Mouse (Mus musculus) bone marrow, adult 2 months (tissue): Measurements from ENCODE around the gene Gsk3b. TPM values are rescaled to one million over a fixed set of nuclear protein-coding genes. Genes with fewer than 3 reads are reported as not detected.

Experiments
- H3K27ac ChIP-seq: fragments of 200-500 bp; 2 replicates; pipeline ENCODE4 v1.5.1; 2012; ENCODE audit warnings: low read depth, mild to moderate bottlenecking, control low read depth, inconsistent platforms, low read length; ENCODE audit not compliant: control insufficient read depth, poor library complexity, insufficient read depth
- H3K4me1 ChIP-seq: fragments of 200-500 bp; 2 replicates; pipeline ENCODE4 v1.6.1; 2011; ENCODE audit warnings: low read length; ENCODE audit not compliant: control insufficient read depth, insufficient read depth
- H3K4me3 ChIP-seq: fragments of 200-500 bp; replicated peaks from 2 replicates; pipeline ENCODE3; 2011; ENCODE audit warnings: mild to moderate bottlenecking, low read depth, low read length, control low read depth; ENCODE audit not compliant: control insufficient read depth
- CTCF ChIP-seq: fragments of 200-500 bp; IDR thresholded peaks from 2 replicates; pipeline ENCODE4 v1.5.1; 2011; ENCODE audit warnings: low read length, control low read depth; ENCODE audit not compliant: control insufficient read depth, insufficient read depth
- POLR2A ChIP-seq: fragments of 200-500 bp; IDR thresholded peaks from 2 replicates; pipeline ENCODE4 v1.6.1; 2011; ENCODE audit warnings: low read depth, mild to moderate bottlenecking, control low read depth, low read length, borderline replicate concordance; ENCODE audit not compliant: control insufficient read depth
- WGBS: fragments of 180-500 bp; shearing (Covaris S2); methylation state at CpG from one replicate; pipeline ENCODE4 v1.1.7; 2018; 5-methylcytosine and 5-hydroxymethylcytosine counted together
- polyA plus RNA-seq: library from polyadenylated mRNA; stranded (reverse); fragments of >200 nt; gene quantifications from 2 replicates; pipeline ENCODE4 v1.2.4, GENCODE M21; 2011; ENCODE audit warnings: low replicate concordance; ENCODE audit not compliant: missing spikeins, insufficient read depth, insufficient read length

Gsk3b gene
- polyA plus RNA-seq, 1 experiment = 10.2 TPM

DNA sequence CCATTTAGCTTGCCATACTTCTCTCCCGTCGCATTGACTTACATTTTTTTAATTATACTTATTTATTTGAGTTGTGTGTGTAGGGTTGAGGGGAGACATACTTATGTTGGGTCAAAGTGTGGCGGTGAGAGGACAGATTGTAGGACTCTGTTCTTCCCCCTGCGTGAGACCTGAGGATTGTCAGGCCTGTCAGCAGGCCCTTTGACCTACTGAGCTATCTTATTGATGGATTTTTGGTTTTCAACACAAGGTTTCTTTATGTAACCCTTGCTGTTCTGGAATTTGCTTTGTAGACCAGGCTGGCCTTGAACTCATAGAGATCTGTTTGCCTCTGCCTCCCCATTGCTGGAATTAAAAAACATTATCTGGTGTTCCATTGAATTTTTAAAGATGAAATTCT is 56.1 kb downstream of the Gsk3b start:
- no peaks in the 10 kb centered on the region for H3K4me1 ChIP-seq
- H3K27ac ChIP-seq = no peak overlapping the region
- H3K4me3 ChIP-seq = no peak overlapping the region
- WGBS = 90% methylated on average over 4 of the region's 4 CpGs
- TF ChIP-seq CTCF (no peak), POLR2A (no peak)

DNA sequence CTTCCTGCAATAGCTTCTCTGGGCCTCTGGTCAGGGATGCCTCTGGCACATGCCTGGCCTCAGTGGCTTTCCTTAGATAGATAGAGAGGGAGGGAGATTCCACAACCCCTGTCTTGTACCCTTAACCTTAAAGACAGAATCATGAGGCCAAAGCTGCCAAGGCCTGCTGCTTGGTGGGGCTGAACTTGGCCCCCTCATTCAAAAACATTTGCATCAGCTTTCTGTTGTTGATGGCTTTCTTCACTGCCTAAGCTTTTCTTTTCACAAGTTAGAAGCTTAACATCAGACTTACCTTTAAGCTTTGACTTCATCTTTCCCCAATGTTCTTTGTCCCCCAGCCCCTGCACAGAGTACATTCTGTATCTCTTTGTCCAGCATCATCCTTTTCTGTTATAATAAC is 61.8 kb downstream of the Gsk3b start:
- Histone ChIP-seq H3K4me1 (no peaks in the 10 kb centered on the region; the same call in 1 of the 2 replicates), H3K4me3 (no peak overlapping the region), H3K27ac (no peak overlapping the region)
- no peak for TF ChIP-seq POLR2A
- no peak for TF ChIP-seq CTCF

DNA sequence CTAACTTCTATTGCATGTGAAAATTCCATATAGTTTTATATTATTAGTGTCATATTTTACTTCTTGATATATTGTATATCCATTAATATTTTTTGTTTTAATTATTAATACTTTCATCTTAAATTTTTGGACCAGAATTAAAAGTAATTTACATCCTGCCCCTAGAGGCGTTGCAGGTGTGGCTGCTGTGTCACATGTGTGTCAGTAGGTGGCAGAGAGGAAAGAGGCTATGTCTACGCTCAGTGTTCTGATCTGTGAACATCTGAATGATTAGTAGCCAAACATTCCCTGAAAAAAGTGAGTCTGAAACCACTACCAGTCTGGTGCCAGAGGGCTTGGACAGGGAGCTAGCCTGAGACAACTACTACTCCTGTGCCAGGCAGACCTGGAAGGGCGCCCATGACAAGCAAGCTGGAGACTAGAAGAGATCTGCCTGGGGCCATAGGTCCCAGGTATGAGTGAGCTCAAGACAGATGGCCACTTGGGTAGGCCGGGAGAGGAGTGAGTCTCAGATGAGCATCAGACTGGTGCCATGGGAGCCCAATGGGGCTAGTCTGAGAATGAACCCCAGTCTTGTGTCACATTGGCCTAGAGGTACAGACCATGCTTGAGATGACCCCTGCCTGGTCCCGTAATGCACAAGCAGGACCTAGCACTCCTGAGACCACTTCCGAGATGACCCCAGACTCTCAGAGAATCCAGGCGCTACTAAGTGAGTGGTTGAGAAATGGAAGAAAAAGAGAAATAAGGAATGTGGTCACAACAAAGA is 69.2 kb downstream of the Gsk3b start:
- WGBS = 86% methylated on average over 7 of the region's 7 CpGs
- no peak overlapping the region for H3K4me3 ChIP-seq
- H3K4me1 ChIP-seq = no peaks in the 10 kb centered on the region
- TF ChIP-seq CTCF (no peak), POLR2A (no peak)
- H3K27ac ChIP-seq = no peak overlapping the region

DNA sequence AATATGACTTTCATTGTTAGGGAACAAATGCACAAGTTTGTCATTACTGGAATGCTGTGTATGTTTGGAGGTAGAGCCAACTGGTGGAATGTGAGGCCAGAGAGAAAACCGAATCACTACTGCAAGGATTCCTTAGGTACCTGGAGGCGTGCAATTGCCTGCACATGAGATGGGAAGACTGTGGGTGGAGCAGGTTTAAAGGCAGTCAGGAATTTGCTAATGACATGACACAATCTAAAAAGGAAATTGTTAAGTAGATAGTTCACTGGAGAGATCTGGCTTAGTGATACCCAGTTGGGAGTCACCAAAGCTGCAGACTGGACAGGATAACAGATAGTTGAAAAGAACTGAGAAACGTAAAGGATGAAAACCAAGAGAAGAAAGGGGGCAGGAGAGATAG is 73.2 kb downstream of the Gsk3b start:
- H3K27ac ChIP-seq = no peak overlapping the region
- H3K4me1 ChIP-seq = no peaks in the 10 kb centered on the region
- WGBS = 90% methylated on average over 3 of the region's 3 CpGs
- no peak overlapping the region for H3K4me3 ChIP-seq
- no peak for TF ChIP-seq POLR2A
- TF ChIP-seq CTCF = no peak

DNA sequence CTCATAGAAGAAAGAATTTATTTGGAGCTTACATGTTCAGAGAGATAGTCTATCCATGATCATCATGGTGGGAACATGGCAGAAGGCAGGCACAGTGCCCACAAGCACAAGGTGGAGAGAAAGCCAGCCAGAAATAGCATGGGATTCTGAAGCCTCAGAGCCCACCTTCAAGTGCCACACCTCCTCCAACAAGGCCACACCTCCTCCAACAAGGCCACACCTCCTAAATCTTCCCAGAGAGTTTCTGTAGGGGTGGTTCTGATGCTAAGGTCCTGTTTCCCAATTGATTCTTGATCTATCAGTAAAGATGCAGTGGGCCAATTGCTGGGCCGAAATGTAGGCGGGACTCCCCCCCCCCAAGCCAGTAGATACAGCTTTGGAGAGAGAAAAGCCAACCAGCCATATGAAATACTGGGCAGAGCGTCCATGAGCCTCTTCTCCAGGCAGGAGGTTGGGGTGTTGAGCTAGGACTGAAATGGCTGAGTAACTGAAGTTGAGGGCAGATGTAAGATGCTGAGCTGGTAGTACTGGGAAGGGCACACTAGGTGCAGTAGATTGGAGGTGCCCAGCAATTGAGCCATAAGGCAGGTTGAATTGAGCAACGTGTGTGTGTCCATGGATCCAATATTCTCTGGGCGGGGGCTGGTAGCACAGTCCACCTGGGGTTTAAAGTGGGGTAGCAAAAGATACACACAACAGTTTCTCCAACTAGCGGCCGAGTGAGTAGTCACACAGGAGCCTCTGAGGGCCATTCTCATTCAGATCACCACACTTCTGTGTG is 76.2 kb downstream of the Gsk3b start:
- TF ChIP-seq CTCF (no peak), POLR2A (no peak)
- H3K4me3 ChIP-seq = no peak overlapping the region
- WGBS = 86% methylated on average over 7 of the region's 7 CpGs

DNA sequence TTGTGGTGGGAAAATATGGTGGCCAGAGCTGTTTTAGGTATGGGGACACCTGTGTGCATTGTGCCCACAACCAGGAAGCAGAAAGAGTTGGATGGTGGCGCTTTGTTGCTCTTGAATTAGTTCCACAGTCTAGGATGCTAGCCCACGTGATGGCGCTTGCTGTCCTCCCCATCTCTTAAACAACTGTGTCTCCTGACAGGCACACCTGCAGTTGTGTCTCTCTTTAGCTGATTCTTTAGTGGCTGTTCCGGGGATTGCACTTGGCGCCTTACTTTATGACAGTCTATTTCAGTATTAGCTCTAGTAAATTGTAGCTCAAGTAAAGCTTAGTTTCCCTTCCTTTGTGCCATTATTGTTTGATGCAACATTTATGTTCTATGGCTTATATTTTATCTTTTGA is 80.2 kb downstream of the Gsk3b start:
- no peak overlapping the region for H3K27ac ChIP-seq
- TF ChIP-seq CTCF = no peak
- TF ChIP-seq POLR2A = no peak
- no peak overlapping the region for H3K4me3 ChIP-seq
- WGBS = 90% methylated on average over 5 of the region's 5 CpGs
- no peaks in the 10 kb centered on the region for H3K4me1 ChIP-seq

More for the DNA sequence above, 76.2 kb downstream of the Gsk3b start:
- Histone ChIP-seq H3K4me1 (no peaks in the 10 kb centered on the region), H3K27ac (no peak overlapping the region)

DNA sequence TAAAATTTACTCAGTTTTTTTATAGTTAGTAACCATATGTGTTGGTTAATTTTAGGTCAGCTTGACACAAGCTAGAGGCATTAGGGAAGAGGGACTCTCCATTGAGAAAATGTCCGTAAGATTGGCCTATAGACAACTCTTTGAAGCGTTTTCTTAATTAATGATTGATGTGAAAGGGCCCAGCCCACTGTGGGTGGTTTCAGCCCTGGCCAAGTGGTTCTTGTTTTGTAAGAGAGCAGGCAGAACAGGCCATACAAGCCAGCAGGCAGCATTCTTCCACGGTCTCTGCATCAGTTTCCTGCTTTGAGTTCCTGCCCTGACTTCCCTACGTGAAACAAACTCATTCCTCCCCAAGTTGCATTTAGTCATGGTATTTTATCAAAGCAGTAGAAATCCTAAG is 90.3 kb downstream of the Gsk3b start:
- Histone ChIP-seq H3K4me1 (no peaks in the 10 kb centered on the region), H3K27ac (no peak overlapping the region), H3K4me3 (no peak overlapping the region)
- WGBS = 72% methylated on average over 4 of the region's 4 CpGs
- TF ChIP-seq POLR2A (no peak), CTCF (no peak)

DNA sequence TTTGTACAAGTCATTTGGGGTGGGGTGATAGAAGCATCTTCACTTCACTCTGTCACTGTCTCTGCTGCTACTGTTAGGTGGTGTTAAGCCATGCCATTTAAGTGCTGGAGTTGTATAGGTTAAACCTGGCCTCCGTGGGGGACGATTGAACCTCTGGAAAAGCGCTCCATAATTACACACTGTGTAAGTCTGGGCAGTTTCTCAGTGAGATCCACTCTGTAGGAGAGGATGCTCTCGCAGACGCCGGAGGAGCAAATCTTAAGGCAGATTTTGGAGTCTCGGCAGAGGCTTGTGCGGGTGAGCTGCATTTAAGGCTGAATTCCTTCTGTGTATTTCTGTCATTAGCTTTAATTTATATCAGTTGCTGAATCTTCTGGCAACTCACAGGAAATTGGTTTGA is 92.6 kb downstream of the Gsk3b start:
- TF ChIP-seq CTCF (no peak), POLR2A (no peak)
- Histone ChIP-seq H3K27ac (no peak overlapping the region), H3K4me3 (no peak overlapping the region), H3K4me1 (no peaks in the 10 kb centered on the region)
- WGBS = 94% methylated on average over 8 of the region's 8 CpGs
